Mouse (Mus musculus): Measurements from ENCODE around the gene Dusp16.

DNA sequence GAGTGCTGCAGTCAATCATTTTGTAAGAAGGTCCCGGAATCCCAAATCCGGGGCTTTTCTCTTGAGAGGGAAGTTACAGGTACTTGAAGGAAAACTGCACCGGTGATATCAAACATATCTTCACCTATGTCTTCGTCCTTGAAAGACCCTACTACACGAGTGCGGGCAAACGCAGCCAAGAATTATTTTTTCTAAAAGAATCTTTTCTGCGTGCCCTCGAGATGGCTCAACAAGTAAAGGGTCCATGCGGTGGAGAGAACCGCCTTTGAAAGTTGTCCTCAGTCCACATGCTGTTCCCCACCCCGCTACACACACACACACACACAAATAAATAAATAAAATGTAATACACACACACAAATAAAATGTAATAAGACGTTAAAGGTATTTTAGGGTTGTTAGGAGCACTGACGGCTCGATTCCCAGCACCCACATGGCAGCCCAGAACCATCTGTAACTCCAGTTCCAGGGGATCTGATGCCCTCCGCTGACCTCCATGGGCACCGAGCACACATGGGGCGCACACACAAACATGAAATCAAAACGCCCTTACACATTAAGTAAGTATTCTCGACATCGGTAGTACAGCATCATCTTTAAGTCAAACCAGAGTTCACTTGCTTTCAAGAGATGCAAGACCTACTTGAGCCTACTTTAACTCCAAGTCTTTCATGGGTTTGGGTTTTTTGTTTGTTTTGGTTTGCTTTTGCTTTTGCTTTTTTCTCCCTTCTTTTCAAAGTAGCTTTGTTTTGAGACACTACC, 801 bp upstream of the Dusp16 start:
- TF ChIP-seq CTCF (IDR thresholded peaks at IDR 0.05; ENCODE audit: insufficient read depth, low read length) (no peak), POLR2A (IDR thresholded peaks at IDR 0.05; ENCODE audit: borderline replicate concordance, extremely low read depth, low read depth, low read length) (no peak)

All from lung, adult 2 months (tissue).